Mouse (Mus musculus): ENCODE results near the gene Mical3. TPM values are rescaled to one million over a fixed set of nuclear protein-coding genes. Genes with fewer than 3 reads are reported as not detected.

Gene Mical3
- polyA plus RNA-seq, 1 experiment from 2014 or later: 25.0 TPM

DNA sequence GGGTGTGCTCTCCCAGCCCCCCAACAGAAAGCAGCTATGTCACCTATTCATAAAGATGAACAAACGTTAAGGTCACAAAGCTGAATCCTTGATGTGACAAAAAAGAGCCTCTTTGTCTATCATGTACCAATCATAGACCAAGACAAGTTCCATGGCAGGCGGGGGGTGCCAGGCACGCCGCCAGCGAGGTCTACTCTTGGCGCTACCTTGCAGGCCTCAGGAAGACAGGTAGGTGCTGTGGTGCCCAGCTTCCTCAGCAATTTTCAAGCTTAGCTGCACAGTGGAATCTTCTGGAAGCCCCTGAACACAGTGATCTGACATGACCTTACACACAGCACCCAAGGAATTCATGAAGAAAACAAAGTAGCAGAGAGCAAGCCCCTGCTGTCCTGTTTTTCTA lies 224.3 kb downstream of the Mical3 start:
- no peak overlapping the region for H3K4me3 ChIP-seq
- H3K9ac ChIP-seq: no peak overlapping the region
- H3K4me2 ChIP-seq: no peak overlapping the region
- no peaks in the 10 kb centered on the region for H3K9me3 ChIP-seq (replicated peaks)
- H3K4me1 ChIP-seq (replicated peaks): peaks cover 6% of the 10 kb centered on the region; the same call in 1 of the 2 replicates
- ATAC-seq (replicated peaks; ENCODE audit: insufficient number of reproducible peaks, insufficient read depth, low FRiP score, low read depth): no peak
- H3K36me3 ChIP-seq: no peaks in the 10 kb centered on the region
- H3K27me3 ChIP-seq: no peaks in the 10 kb centered on the region
- 90% methylated on average over 6 of the region's 6 CpGs for WGBS
- no peak overlapping the region for H3K27ac ChIP-seq

- no peak overlapping the region for H3K4me2 ChIP-seq
- no peak for ATAC-seq (replicated peaks; ENCODE audit: insufficient number of reproducible peaks, insufficient read depth, low FRiP score, low read depth)
- no peak overlapping the region for H3K4me3 ChIP-seq
- no peaks in the 10 kb centered on the region for H3K36me3 ChIP-seq
- no peaks in the 10 kb centered on the region for H3K27me3 ChIP-seq
- no peak overlapping the region for H3K9ac ChIP-seq
- 88% methylated on average over 5 of the region's 5 CpGs for WGBS
- H3K27ac ChIP-seq: no peak overlapping the region
- H3K9me3 ChIP-seq (replicated peaks): no peaks in the 10 kb centered on the region
- H3K4me1 ChIP-seq (replicated peaks): 0 out of 2 replicates have a peak, but pooled peaks cover 3% of the 10 kb centered on the region
These were observed 225.7 kb downstream of the Mical3 start for GRCm38 (mm10) chr6:120905111-120905510.

GRCm38 (mm10) chr6:120903961-120904360 lies 226.8 kb downstream of the Mical3 start:
- no peaks in the 10 kb centered on the region for H3K36me3 ChIP-seq
- H3K27ac ChIP-seq: no peak overlapping the region
- 75% methylated on average over 11 of the region's 11 CpGs for WGBS
- H3K9ac ChIP-seq: no peak overlapping the region
- H3K9me3 ChIP-seq (replicated peaks): no peaks in the 10 kb centered on the region
- no peak overlapping the region for H3K4me2 ChIP-seq
- 0 out of 2 replicates have a peak, but pooled peaks cover 3% of the 10 kb centered on the region for H3K4me1 ChIP-seq (replicated peaks)
- H3K4me3 ChIP-seq: no peak overlapping the region
- H3K27me3 ChIP-seq: no peaks in the 10 kb centered on the region
- ATAC-seq (replicated peaks; ENCODE audit: insufficient number of reproducible peaks, insufficient read depth, low FRiP score, low read depth): no peak

GRCm38 (mm10) chr6:120903450-120903912 lies 227.3 kb downstream of the Mical3 start:
- Histone ChIP-seq H3K4me3 (no peak overlapping the region), H3K4me2 (no peak overlapping the region), H3K4me1 (replicated peaks) (0 out of 2 replicates have a peak, but pooled peaks cover 3% of the 10 kb centered on the region), H3K27ac (no peak overlapping the region), H3K9me3 (replicated peaks) (no peaks in the 10 kb centered on the region), H3K27me3 (no peaks in the 10 kb centered on the region), H3K36me3 (no peaks in the 10 kb centered on the region), H3K9ac (no peak overlapping the region)
- WGBS: 36% methylated on average over 5 of the region's 5 CpGs
- ATAC-seq (replicated peaks; ENCODE audit: insufficient number of reproducible peaks, insufficient read depth, low FRiP score, low read depth): 0 out of 2 replicates have a peak, but pooled peaks have one; percentile 44

- Histone ChIP-seq H3K36me3 (no peaks in the 10 kb centered on the region), H3K4me3 (no peak overlapping the region), H3K9me3 (replicated peaks) (no peaks in the 10 kb centered on the region), H3K4me1 (replicated peaks) (0 out of 2 replicates have a peak, but pooled peaks cover 3% of the 10 kb centered on the region), H3K9ac (no peak overlapping the region), H3K4me2 (no peak overlapping the region), H3K27me3 (no peaks in the 10 kb centered on the region), H3K27ac (no peak overlapping the region)
- ATAC-seq (replicated peaks; ENCODE audit: insufficient number of reproducible peaks, insufficient read depth, low FRiP score, low read depth): no peak
- WGBS: 85% methylated on average over 14 of the region's 14 CpGs
These were observed 228.8 kb downstream of the Mical3 start for GRCm38 (mm10) chr6:120901776-120902645.

- no peaks in the 10 kb centered on the region for H3K27me3 ChIP-seq
- ATAC-seq (replicated peaks; ENCODE audit: insufficient number of reproducible peaks, insufficient read depth, low FRiP score, low read depth): no peak
- no peaks in the 10 kb centered on the region for H3K9me3 ChIP-seq (replicated peaks)
- H3K27ac ChIP-seq: no peak overlapping the region
- H3K4me2 ChIP-seq: no peak overlapping the region
- H3K36me3 ChIP-seq: no peaks in the 10 kb centered on the region
- H3K4me3 ChIP-seq: no peak overlapping the region
- no peak overlapping the region for H3K9ac ChIP-seq
- H3K4me1 ChIP-seq (replicated peaks): 0 out of 2 replicates have a peak, but pooled peaks cover 2% of the 10 kb centered on the region
- 63% methylated on average over 6 of the region's 6 CpGs for WGBS
These were observed 232.5 kb downstream of the Mical3 start for GRCm38 (mm10) chr6:120898188-120898833.

GRCm38 (mm10) chr6:120894524-120894923 lies 236.3 kb downstream of the Mical3 start:
- H3K27me3 ChIP-seq: no peaks in the 10 kb centered on the region
- no peak overlapping the region for H3K4me3 ChIP-seq
- ATAC-seq (replicated peaks; ENCODE audit: insufficient number of reproducible peaks, insufficient read depth, low FRiP score, low read depth): no peak
- H3K36me3 ChIP-seq: peaks cover 10% of the 10 kb centered on the region; the same call in 1 of the 2 replicates
- 85% methylated on average over 9 of the region's 9 CpGs for WGBS
- no peak overlapping the region for H3K27ac ChIP-seq
- no peak overlapping the region for H3K4me2 ChIP-seq
- H3K4me1 ChIP-seq (replicated peaks): peaks cover 14% of the 10 kb centered on the region
- no peaks in the 10 kb centered on the region for H3K9me3 ChIP-seq (replicated peaks)
- no peak overlapping the region for H3K9ac ChIP-seq

DNA sequence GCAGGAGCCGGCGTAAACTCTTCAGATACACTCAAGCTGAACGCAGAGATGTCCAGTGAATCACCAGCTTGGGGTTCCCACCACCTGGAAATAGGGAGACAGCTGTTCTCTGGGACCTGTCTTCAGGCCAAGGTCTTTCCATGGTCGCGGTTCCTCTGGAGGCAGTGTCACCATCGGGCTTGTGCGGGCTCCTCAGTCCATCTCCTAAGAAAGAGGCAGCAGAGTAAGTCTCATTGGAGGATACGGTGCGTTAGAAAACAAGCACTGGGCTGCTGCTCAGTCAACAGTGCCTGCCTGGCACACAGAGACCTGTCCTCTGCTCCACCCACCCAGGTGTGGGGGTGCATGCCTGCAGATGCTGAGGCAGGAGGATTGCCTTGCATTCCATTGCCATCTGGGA lies 236.7 kb downstream of the Mical3 start:
- WGBS: 91% methylated on average over 9 of the region's 9 CpGs
- no peak overlapping the region for H3K27ac ChIP-seq
- no peak for ATAC-seq (replicated peaks; ENCODE audit: insufficient number of reproducible peaks, insufficient read depth, low FRiP score, low read depth)

GRCm38 (mm10) chr6:120886696-120887095 lies 244.1 kb downstream of the Mical3 start:
- H3K36me3 ChIP-seq: peaks cover 64% of the 10 kb centered on the region
- H3K27ac ChIP-seq: no peak overlapping the region
- peaks cover 8% of the 10 kb centered on the region for H3K4me1 ChIP-seq (replicated peaks)
- no peak overlapping the region for H3K4me2 ChIP-seq
- no peaks in the 10 kb centered on the region for H3K9me3 ChIP-seq (replicated peaks)
- H3K9ac ChIP-seq: no peak overlapping the region
- 87% methylated on average over 17 of the region's 17 CpGs for WGBS
- no peaks in the 10 kb centered on the region for H3K27me3 ChIP-seq
- H3K4me3 ChIP-seq: no peak overlapping the region
- ATAC-seq (replicated peaks; ENCODE audit: insufficient number of reproducible peaks, insufficient read depth, low FRiP score, low read depth): no peak

More for the DNA sequence above, 236.7 kb downstream of the Mical3 start:
- H3K9ac ChIP-seq: no peak overlapping the region
- no peak overlapping the region for H3K4me3 ChIP-seq
- H3K4me1 ChIP-seq (replicated peaks): peaks cover 14% of the 10 kb centered on the region
- no peaks in the 10 kb centered on the region for H3K9me3 ChIP-seq (replicated peaks)
- H3K4me2 ChIP-seq: no peak overlapping the region
- peaks cover 15% of the 10 kb centered on the region; the same call in 1 of the 2 replicates for H3K36me3 ChIP-seq
- H3K27me3 ChIP-seq: no peaks in the 10 kb centered on the region

- H3K36me3 ChIP-seq: peaks cover 54% of the 10 kb centered on the region
- 95% methylated on average over 6 of the region's 6 CpGs for WGBS
- H3K9me3 ChIP-seq (replicated peaks): no peaks in the 10 kb centered on the region
- H3K4me1 ChIP-seq (replicated peaks): peaks cover 5% of the 10 kb centered on the region; the same call in 1 of the 2 replicates
- no peaks in the 10 kb centered on the region for H3K27me3 ChIP-seq
- no peak overlapping the region for H3K27ac ChIP-seq
- no peak overlapping the region for H3K4me3 ChIP-seq
- ATAC-seq (replicated peaks; ENCODE audit: insufficient number of reproducible peaks, insufficient read depth, low FRiP score, low read depth): no peak
- H3K9ac ChIP-seq: no peak overlapping the region
- H3K4me2 ChIP-seq: no peak overlapping the region
These were observed 246.4 kb downstream of the Mical3 start for GRCm38 (mm10) chr6:120884436-120884835.
